Comparison of ENCODE assay signal across 13 mouse cellular contexts in the genomic region with DNA sequence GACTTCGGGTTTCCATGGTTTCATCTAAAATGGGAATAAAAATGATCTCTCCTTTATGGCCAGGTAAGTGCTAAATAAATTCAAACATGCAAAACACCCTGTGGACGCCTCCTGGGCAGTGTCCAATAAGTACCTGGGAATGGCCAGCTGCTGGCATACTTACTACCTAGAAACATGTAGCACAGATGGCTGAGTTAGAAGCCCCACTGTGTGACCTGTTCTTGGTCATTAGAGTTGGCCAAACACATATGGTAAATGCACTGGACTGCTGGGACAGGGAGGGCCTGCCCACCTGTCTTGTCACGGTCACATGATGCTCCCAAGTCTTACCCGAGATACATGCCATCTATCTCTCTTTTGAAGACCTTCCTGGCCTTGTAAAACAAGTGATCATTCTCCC.
"Had no signal": no experiment of that assay in that cellular context is flagged by ENCODE, and none has a peak within 500 bp of the region (broad histone marks: within the 10 kb centered on the region; RNA-seq: fewer than 3 reads in every experiment).

No protein-coding gene starts in this region.

- DNase-seq: lung, adult 2 months; lung, postnatal 14 days; lung, postnatal 36 days; retina, postnatal 1 day; right cerebral cortex, adult 18-20 months; right cerebral cortex, postnatal 25 days; right cerebral cortex, postnatal 4 days; spleen, adult 18-20 months; thymus, adult 18-20 months; thymus, postnatal 14 days; thymus, postnatal 36 days had no signal

- ATAC-seq: lung, postnatal 0 days; midbrain, embryonic 15.5 days had no signal
